Mouse (Mus musculus) left cerebral cortex, postnatal 10 days (tissue): ENCODE results near the gene Atl3. TPM values are rescaled to one million over a fixed set of nuclear protein-coding genes. Genes with fewer than 3 reads are reported as not detected.

Experiments
- total RNA-seq, 2 experiments: library from RNA; stranded (reverse); gene quantifications; 2 replicates each; pipeline ENCODE4 v1.2.3; 2021

Gene Atl3
- total RNA-seq, 2 experiments from 2014 or later, result 19.4 to 21.6 TPM

Other genes starting within 250 kb of the Atl3 start
- gene Rcor2, start 226.7 kb upstream of the Atl3 start, total RNA-seq, result 10 to 100 TPM; 16.0 to 18.7 TPM
- 100 to 1,000 TPM; 113 to 116 TPM for gene Mark2, start 152.2 kb upstream of the Atl3 start, total RNA-seq
- gene Spindoc, start 111.0 kb upstream of the Atl3 start, total RNA-seq, result 10 to 100 TPM; 33.4 to 38.2 TPM
- 10 to 100 TPM; 51.2 to 51.5 TPM for gene 2700081O15Rik, start 76.4 kb upstream of the Atl3 start, total RNA-seq
- gene Rtn3, start 10.8 kb upstream of the Atl3 start, total RNA-seq, result 100 to 1,000 TPM; 927 to 930 TPM
- gene Pla2g16, start 63.4 kb downstream of the Atl3 start, total RNA-seq, result 1 to 10 TPM; 8.0 to 8.5 TPM
- under 1 TPM; 0.26 to 0.28 TPM for gene Lgals12, start 113.2 kb downstream of the Atl3 start, total RNA-seq
- not detected for gene Hrasls5, start 118.5 kb downstream of the Atl3 start, total RNA-seq
- gene Slc22a19, start 217.3 kb downstream of the Atl3 start, total RNA-seq, result not detected